Mouse (Mus musculus) layer of hippocampus, adult 11-12 months (tissue): ENCODE data around the gene Itpr1.

Experiments
- DNase-seq: peaks from one replicate; pipeline ENCODE4 v3.0.0; 2022; ENCODE audit warnings: low spot score

Gene Itpr1

DNA sequence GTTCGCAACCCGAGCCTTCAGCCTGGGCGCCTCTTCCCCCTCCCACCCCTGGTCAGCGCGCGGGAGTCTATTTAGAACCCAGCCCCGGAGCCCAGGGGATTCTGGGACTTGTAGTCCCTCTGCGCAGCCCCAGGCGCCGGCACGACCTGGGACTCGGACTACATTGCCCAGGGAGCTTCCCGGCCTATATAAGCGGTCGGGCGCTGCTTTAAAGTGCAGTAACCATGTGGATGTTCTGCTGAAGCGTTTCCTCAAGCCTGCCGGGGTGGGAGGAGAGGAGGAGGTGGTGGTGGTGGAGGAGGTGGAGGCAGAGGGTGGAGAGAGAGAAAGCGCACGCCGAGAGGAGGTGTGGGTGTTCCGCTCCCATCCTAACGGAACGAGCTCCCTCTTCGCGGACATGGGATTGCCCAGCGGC is at the start of gene Itpr1:
TSS of gene Itpr1 (plus strand) at position 216 of the 415 bp plus-strand sequence.
- peak; percentile 97 for DNase-seq

DNA sequence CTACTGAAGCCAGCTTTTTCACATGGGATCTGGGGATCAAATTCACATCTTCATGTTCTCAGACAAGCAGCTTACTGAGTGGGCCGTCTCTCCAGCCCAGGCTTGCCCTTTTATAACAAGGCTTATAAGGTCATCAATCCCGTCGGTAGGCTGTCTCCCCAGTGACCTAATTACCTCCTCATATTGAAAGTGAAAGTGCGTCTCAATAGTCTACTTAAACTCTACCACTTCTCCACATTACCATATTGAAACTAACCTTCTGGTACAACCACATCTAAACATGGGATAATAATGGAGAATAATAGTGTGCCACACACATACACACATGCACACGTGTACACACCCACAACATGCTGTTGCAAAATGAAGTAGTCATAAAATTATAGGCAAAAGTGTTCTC is 48.0 kb upstream of the Itpr1 start:
- no peak for DNase-seq

DNA sequence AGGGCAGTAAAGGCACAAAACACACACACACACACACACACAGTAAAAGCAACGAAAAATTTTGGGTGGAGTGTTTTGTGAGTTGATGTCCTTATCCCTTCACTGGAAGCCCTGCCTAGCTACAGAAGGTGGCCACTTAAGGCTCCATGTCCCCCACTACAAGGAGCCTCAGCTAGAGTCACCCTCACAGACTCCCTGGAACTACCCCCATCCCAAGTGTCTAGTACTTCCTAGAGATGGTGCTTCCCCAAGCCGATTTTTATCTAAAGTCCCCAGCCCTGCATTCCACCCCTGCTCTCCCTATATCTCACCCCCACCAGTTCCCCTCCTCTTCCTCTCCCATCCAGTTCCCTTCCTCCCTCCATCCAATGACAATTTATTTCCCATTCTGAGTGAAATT is 47.3 kb upstream of the Itpr1 start:
- DNase-seq = no peak

DNA sequence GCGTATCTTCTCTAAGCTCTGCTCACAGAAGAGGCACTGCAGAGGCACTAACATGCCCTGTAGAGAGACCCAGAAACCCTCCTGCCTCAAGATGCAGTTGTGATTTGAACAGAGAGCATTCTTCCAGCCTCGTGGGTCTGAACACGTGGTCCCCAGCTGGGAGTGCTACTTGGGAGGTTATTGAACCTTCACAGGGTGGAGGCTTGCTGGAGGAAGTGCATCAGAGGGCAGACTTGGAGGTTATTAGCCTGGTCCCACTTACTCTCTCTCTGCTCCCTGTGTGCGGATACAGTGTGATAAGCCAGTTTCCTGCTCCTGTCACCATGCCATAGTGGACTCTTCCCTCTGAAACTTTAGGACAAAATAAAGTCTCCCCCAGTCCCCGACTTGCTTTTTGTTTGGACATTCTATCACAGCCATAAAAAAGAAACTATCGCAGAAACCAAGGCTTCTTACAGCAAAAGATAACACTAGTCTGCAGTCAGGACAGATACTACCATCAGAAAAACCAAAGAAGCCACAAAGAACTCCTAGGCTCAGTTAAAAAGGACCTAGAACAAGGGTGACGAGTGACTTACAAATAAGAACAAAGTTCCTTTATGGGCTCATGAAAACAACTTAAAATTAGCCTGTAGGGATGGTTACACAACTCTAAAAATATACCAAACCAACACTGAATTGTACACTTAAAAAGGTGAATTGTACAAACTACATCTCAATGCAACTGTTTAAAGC is 44.8 kb upstream of the Itpr1 start:
- DNase-seq = no peak

DNA sequence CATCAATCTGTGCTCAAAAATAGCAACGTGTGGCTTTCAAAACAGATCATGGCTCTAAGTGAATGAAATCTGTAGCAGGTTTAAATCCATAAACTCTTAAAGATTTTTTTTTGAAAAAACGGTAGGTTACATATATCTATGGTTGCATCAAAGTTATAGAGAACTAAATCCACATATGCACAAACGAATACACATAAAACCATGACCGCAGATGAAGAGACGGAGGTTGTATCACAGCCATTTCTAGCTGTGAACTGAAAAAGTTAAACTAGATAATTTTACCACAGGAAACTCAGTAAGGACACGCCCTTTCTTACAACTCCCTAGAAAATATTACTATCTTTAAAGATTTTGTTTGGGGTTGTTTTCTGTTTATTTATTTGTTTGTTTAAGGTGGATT is 44.2 kb upstream of the Itpr1 start:
- DNase-seq = no peak

DNA sequence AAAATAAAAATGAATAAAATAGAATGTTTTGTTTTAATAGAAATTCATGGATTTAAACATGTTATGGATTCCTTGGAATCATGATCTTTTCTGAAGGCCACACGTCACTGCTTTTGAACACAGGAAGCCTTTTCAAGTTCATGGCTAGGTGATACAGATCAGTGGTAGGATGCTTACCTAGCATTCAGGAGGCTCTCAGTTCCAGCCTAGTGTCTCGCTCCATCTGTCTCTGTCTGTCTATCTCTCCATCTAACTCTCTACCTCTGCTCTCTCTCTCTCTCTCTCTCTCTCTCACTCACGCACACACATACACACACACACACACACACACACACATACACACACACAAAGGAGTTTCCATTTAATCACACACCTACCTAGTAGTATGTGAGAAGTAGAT is 43.4 kb upstream of the Itpr1 start:
- DNase-seq = no peak

DNA sequence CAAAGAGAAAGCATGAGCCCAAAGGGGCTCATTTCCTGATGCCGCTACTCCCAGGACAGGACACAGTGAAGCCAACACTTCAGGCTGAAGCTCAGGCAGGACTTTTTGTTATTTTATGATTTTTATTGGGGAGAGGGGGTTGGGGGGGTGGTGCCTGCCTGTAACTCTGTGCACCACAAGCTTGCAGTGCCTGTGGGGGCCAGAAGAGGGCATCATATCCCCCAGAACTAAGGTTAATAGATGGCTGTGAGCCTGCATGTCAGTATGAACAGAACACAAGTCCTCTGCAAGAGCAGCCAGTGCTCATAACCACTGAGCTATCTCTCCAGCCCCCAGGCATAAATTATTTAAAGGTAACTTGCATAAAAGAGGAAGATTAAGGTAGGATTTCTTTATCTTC is 40.7 kb upstream of the Itpr1 start:
- DNase-seq = no peak

DNA sequence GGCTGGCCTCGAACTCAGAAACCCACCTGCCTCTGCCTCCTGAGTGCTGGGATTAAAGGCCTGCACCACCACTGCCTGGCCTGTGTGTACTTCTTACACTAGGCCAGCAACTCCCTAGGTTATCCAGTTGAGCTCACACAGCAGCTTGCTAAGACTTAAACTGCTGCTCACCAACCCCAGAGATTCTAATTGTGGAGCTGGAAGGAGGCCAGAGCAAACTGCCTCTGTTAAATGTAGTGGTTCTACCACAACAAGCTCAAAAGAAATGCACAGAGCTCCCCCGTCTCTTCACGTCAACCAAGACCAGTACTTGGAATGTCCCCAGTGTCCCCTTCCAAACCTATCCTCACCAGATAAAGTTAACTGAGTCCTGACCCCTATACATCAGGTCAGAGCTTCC is 38.7 kb upstream of the Itpr1 start:
- no peak for DNase-seq

DNA sequence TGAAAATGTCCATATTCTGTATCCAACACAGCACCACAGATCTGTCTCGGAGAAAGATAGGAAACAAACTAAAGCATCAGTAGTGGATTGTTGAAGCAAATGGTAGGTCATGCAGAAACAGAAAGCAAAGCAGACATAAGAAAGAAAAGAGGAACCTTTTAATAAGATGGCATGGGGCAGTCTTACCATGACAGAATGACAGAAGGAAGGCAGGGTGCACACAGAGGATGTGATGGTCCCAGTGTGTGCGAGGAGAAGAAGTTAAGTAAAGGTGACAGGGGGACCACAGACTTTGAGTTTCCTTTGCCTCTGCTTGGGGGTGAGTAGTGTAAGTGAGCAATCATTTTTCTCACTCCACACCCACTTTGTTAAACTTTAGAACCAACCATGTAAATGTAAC is 33.8 kb upstream of the Itpr1 start:
- no peak for DNase-seq

DNA sequence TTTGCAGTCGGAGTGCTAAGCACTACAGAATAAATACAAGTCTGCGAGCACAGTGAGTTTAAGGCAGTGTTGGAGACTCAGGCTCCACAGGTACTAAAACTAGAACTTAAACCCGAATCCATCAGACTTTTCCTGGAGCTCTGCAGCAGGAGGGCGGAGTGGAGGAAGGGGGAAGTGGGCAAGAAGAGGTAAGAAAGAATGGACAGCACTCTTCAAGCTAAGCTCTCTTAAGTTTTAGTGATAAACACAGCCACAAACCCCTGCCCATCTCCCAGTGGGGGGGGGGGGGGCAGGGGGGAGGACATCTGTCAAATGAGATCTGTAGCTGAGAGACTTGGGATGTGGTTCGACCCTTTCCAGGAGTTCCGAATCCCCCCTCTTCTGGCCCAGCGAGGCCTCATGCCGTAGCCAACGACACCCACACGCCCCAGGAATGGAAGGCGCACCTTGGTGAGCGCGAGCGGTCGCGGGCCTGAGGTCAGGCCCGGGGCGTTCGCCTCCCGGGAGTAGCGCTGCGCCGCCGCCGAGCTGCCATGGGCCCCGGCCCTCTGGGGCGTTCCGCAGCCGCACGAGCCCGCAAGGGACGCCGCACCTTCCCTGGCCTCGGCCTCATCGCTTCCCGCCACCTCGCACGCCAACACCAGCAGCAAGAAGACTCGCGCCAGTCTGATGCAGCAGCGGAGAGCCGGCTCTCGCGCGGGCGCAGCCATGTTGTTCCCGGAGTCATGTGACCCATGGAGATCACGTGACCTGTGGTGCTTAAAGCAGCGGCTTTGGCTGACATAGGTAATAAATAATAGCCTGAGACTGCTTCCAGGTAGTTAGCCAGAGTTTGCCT is 27.8 kb upstream of the Itpr1 start, which contains the start of gene Sumf1:
TSS of gene Sumf1 (minus strand) at position 736 of the 838 bp plus-strand sequence.
- peak; percentile 93 for DNase-seq

DNA sequence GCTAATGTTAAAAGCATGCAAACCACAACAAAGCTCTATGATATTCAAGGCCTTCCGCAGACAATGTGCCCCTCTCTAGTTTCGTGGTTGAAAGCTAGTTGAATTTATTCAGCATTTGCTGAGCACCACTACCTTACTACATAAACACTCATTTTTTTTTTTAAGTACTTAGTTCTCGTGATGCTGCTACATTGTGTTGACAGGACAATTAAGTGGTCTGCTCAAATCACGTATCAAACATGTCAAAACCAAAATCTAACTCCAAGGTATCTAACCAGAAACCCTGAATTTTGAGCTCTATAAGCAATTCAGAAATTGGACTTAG is 27.2 kb upstream of the Itpr1 start:
- no peak for DNase-seq

DNA sequence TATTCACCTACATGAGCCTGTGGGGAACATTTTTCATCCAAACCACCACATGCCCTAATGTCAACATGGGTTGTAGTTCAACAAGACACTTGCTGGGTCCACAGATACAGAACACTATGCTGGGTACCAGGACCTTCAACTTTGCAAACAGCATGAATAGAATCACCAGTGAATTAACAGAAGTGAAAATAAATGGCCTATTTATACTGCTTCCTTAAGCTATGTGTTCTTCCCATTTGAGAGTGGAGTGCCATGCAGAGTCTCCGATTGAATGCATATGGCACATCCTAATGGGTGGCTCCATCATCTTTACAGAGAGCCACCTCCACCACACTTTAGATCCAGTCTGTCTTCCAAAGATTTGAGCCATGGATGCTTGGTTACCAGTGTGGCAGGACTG is 22.2 kb upstream of the Itpr1 start:
- no peak for DNase-seq

DNA sequence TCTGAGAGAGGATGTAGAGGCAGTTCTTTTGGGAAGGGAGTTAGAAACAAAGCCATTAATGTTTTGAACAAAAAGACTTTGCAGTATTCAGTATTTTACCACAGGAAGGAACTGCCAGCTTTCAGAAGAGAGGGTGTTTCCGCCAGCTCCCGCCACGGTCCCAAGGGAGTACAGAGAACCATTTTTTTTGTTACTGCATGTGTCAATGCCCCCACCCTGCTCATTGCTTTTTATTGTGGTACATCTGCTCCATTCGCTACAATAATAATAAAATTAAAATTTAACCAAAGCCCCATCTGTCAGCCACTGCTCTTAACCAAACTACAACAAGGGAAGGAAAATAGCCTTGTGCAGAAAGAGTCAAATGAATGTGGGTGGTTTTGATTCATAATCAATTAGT is 20.3 kb upstream of the Itpr1 start:
- no peak for DNase-seq

DNA sequence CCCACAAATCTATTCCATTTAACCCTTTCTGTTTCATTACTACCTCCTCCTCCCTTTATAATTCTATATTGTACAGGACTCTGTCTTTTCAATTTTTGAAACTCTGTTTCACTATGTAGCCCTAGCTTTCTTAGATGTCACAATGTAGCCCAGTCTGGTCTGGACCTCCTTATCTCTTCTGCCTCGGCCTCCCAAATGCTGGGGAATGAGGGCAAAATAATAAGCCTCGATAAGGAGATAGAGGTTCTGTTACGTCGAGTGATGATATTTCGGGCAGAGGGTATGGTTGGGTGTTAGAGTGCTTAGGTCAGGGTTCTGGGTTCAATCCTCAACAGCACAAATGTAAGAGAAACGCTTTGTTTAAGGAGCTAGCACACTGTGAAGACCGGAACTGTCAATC is 16.2 kb upstream of the Itpr1 start:
- no peak for DNase-seq

DNA sequence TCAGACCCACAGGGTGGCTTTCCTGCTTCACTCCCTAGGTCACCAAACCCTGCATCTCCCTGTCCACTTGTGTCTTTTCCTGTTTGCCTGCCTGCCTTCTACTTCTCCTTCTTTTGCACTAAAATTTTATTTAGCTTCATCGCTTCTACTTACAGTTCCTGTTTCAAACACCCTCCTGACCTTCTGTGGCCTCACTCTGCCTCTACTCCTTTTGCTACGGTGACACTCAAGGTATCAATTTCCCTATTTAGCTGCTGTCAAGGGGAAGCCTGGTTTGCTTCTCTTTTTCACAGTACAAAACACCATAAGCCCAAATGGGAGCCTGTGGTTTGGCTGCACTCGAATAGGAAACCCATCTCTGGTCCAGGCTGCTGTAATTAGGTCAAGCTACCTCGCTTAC is 15.8 kb upstream of the Itpr1 start:
- DNase-seq = no peak

DNA sequence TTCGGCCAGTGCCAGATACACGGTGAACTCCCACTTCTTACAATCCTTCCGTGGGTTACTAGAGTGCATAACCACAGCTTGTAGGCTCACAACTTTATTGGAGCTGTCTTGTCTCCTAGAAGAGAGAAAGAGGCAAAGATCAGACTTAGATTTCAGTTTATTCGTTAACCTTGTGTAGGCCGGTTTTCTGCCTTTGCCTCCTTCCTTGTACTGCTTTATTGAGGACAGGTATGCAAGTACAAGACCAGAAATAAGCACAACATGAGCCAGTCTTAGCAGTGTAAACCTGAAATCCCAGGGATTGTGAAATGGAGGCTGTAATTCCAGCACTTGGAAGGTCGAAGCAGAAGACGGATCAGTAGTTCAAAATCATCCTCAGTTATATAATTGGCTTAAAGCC is 14.6 kb upstream of the Itpr1 start:
- no peak for DNase-seq

DNA sequence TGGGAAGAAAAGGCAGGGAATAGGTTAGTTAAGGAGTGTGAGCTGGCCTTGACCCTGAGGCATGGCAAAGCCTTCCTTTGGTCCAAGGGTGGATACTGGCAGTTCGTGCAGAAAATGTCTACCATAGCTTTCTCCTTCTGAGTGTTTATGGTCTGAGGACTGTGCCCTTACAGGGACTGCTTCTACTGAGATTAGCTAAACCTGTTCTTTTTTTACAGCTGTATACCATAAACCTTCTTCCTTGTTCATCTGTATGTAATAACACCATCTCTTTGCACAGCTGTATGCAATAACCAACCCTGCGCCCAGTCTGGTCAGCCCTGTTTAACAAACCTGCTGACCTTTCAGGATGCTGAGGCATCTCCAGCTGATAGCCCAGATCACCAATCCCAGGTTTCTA is 8.6 kb upstream of the Itpr1 start:
- no peak for DNase-seq

DNA sequence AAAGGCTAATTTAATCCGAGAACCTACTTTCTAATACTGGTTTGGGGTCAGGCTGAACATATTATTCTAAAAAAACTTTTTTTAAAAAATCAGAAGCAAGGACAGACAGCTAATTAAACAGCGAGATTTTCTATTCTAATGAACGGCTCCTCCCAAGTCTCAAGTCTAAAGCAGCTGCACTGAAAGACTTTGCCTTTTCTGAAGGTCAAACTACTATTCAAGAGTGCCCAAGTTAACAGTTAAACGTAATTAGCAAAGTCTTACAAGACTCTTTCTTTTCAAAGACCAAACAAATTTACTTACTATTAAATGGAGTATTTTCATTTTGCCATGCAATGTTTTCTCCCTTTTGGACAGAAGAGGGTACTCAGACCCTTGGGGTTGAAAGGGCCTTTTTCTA is 6.8 kb upstream of the Itpr1 start:
- DNase-seq = no peak

DNA sequence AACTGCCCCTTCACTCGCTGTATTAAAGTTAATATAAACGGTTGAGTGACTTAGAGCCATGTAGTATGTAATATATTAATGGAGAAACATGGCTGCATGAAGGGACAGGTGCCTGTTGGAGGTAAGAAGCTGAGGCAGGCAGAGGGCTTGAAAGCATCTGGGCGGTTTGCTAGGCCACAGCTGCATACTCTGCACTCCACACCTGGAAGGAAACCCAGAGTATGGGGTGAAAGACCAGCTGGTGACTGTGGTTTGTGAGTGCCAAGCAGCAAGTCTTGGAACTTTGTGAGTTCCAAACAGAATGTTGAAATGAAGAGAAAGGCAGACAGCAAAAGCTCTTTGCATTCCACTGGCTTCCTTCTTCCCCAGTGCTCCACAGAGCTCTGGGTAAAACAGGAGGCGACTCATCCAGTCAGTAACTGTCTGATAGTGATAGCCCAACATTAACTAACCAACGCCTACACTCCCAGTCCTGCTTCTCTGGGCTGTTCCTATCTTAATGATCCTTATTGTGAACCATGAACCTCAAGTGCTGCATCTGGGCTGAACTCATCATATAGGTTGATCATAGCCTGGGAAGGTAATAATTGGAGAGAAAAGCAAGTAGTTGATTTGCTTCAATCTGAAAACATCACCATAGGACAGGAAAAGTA is 5.9 kb upstream of the Itpr1 start:
- no peak for DNase-seq

DNA sequence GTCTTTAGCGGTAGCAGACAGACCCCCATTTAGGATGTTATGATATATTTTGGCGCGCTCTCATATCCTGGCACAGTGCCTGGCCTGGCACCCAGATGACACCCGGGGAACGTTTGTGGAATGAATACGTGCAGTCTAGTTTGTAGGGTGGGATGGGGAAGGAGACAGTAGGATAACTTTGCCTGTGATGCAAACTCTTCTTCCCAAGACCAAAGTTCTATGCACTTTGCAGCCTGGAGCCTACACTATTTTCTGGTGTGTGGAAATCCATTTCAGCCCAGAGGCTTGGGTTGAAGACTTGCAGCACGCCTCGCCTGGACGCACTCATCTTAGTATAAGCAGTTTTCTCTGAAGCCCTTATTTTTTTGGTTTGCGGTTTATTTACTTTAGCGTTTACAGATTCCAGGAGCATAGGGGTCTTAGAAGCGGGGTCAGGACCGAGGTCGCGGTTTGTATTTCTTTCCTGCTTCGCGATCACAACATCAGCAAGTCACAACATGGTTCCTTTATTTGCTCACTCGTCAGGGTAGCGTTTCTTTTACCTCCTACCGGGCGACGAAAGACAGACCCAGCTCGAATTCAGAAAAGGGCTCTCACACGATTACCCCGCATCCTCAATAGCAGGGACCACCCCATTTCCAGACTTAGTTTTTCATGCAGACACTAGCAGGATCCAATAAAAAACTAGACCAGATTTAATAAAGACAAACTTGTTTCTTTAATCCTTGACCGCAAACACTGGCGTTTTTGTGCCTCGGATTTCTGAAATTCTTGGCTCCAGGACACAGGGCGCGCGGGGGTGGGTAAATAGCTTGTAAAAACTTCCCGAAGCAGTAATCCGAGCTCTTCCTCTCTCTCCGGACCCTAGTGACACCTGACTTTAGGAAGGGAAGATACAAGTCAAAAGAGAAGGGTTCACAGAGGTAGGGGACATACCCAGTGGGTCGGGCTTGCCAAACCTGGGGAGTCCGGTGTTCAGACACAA is 708 bp upstream of the Itpr1 start:
- DNase-seq = no peak

DNA sequence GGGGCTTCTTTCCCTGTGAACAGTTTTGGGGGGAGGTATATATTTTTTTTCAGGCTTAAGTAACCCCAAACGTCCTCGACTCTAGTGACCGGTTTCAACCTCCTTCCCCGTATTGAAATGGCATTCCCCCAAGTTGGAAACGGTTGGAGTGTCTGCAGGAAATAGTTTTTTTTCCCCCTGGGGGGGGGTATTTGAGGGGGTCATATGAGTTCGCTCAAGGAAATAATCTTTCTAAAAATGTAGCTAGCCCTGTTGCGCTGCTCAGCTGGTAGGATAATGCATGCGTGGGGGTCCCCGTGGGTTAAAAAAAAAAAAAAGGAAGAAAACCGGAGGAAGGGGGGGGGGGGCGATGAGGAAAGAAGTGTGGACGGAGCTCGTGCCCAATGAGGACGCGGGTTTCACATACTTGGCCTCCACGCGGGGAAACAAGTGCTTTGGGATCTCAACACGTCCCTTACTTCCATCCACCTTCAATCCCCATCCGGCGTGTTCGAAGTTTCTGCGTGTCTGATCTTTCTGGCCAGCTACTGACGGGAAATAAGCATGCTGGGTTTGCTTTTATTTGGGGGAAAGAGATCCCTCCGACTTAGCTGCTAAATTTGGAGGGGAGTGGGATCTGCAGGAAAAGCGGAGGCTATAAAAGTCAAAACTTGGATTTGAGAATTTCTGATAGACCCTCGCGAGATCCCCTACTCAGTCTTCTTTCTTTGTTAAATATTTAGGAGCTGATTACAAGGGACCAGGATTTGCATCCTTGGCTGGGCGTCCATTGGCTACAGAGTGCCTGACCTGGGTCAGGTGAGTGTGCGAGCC is 791 bp downstream of the Itpr1 start:
- DNase-seq = no peak
